Mouse (Mus musculus): Measurements from ENCODE around the gene Olfr166.
"Not testable (repeated sequence)": the region's sequence is repeated elsewhere in the genome, so short reads cannot be mapped to it uniquely, and the experiment has no call there.

Gene Olfr166

GRCm38 (mm10) chr16:19483394-19483793 is at the start of gene Olfr166:
TSS of gene Olfr166 (plus strand) at chr16:19483694.
- DNase-seq (ENCODE audit: low read depth, low spot score) = no peak

- not testable (repeated sequence) for DNase-seq (ENCODE audit: low read depth, low spot score)
These were observed 24.8 kb upstream of the Olfr166 start for GRCm38 (mm10) chr16:19458741-19459140.

DNA sequence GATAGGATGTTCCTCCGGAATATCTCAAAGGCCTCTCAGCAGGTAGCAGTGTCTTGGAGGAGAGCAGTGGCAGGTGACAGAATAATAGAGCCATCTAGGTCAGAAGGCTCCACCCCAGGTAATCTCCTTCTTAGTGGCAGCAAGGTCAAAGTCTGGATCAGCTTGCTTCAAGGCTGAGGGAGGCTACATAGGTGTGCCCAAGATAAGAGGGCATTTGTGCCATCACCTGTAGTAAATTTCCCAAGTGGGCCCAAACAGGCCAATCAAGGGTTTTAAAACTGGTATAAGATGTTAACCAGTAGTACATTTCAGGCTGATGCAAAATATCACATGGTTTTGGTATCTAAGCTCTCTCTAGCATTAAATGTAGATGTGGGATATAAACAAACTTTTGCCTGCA is 19.1 kb upstream of the Olfr166 start:
- DNase-seq (ENCODE audit: low read depth, low spot score) = no peak

- DNase-seq (ENCODE audit: low read depth, low spot score) = no peak
These were observed 38.7 kb downstream of the Olfr166 start, which contains the start of gene Olfr167 for GRCm38 (mm10) chr16:19522166-19522565. TSS of gene Olfr167 (minus strand) at chr16:19522266.

DNA sequence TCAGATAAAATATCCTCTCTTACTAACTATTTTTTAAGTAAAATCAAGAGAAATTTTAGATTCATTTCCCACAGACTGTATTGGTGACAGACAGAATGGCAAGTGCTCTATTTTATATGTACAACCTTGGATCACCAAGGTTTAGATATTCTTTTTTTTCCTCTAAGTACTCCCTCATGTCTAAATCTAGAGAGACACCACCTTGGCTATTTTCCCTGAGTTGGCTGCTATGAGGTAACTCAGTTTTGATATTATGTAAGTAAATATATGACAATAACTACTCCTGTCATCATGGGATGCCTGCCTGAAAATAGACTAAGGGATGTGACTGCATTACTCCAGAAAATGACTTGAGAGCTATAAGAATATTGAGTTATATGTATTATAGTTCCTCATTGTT is 52.0 kb downstream of the Olfr166 start, which contains the start of gene Olfr168:
Gene Olfr168, minus strand, starts transcription at position 101 of the 400 bp plus-strand sequence.
- no peak for DNase-seq (ENCODE audit: low read depth, low spot score)
